Mouse (Mus musculus): ENCODE results near the gene Pacsin2. TPM values are rescaled to one million over a fixed set of nuclear protein-coding genes. Genes with fewer than 3 reads are reported as not detected.
"Not testable (repeated sequence)": the region's sequence is repeated elsewhere in the genome, so short reads cannot be mapped to it uniquely, and the experiment has no call there.

Pacsin2 gene
- 36.3 and 36.5 TPM in 2 replicates for polyA plus RNA-seq (2014; fragmentation: Nextera tagmentation; extraction: Ambion mirVana)

DNA sequence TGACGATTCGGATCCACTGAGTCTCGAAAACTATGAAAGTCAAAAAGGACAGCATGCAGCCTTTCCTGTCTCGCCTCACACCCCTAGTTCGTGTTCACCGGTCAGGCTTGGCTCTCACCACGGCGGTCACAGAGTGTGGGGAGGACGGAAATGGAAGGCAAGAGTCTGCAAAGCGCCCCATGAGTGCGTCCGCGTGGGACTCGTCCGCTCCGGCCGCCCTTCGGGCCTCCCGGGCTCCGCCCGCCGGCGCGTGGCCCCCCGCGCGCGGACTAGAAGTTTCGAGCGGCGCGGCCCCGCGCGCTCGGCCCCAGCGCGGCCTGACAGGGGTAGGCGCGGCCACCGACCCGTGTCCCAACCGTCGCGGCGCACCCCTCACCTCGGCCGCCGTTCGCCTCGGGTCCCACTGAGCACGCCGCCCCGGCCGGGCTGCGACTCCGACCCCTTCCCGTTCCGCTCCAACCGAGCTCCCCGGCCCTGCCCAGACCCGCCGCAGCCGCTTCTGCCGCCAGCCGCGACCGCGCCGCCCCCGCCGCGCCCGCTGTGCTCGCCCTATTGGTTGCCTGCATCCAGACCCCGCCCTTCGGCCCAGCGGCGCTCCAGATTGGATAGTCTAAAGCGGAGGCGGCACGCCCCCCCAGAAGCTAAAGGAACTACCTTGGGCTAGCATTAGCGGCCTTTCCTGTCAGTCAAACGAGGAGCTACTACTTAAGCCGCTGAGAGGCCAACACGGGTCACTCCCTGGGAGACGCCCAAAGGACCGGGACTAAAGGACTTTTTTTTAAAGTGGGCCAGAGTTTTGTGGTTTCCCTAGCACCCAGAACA is at the start of gene Pacsin2:
TSS of gene Pacsin2 (minus strand) at position 524 of the 822 bp plus-strand sequence.
- WGBS = under 1% methylated on average over 85 of the region's 88 CpGs
- Histone ChIP-seq H3K27ac (ENCODE audit: low read depth, low read length) (no peak within 1 kb of the TSS), H3K4me3 (ENCODE audit: low read depth, low read length) (peak within 1 kb of the TSS; percentile 73)

DNA sequence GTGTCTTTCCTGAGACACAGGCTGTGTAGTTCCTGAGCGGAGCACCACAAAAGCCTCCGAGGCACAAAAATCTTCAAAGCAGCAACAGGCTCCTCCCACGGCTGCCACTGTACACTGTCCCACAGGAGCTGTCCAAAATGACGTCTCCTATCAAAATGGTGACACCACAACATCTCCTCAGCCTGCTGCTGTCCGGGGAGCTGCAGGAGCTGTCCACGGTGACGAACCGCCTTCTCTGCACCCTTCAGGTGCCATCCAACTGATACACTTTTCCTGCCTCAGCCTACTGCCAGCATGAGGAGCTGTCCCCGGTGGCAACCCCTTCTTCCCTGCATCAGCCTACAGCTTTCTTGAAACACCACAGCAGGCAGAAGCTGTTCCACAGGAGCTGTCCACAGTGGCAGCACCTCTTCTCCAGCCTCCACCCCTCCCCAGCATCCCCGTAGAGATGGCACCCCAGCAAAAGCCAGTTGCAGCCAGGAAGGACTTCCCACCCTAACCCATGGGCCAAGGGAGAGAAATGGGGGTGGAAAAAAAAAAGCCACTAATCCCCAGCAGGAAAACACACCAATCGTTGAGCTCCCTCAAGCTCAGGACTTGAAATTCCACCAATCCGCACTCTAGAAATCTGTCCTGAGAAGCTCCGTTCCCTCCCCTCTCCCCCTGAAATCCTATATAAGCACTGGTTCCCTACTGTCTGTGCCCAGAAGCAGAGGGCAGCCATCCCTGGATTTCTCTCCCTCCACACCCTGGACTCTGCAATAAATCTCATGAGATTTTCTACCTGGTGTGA is 48.3 kb upstream of the Pacsin2 start:
- Histone ChIP-seq H3K9me3 (ENCODE audit: control insufficient read depth, low read length) (no peaks in the 10 kb centered on the region), H3K4me1 (ENCODE audit: control insufficient read depth, insufficient read depth, low read length) (no peaks in the 10 kb centered on the region), H3K36me3 (ENCODE audit: control insufficient read depth, insufficient read depth, low read length) (no peaks in the 10 kb centered on the region), H3K4me3 (ENCODE audit: low read depth, low read length) (no peak overlapping the region), H3K4me2 (no peak overlapping the region), H3K9ac (ENCODE audit: low read length) (no peak overlapping the region), H3K27ac (ENCODE audit: low read depth, low read length) (no peak overlapping the region), H3K27me3 (ENCODE audit: control insufficient read depth, insufficient read depth, low read length) (no peaks in the 10 kb centered on the region)
- ATAC-seq (ENCODE audit: low FRiP score) (no peak), DNase-seq (ENCODE audit: low spot score, missing footprints) (peak; percentile 49)
- 75% methylated on average over 13 of the region's 13 CpGs for WGBS

More for the DNA sequence above, at the start of gene Pacsin2:
- DNase-seq (ENCODE audit: low spot score, missing footprints) (peak; percentile 99), ATAC-seq (ENCODE audit: low FRiP score) (peak; percentile 99)
- H3K9ac ChIP-seq (ENCODE audit: low read length) = peak within 1 kb of the TSS; percentile 79
- H3K4me2 ChIP-seq = peak within 1 kb of the TSS; percentile 93
- H3K9me3 ChIP-seq (ENCODE audit: control insufficient read depth, low read length) = no peaks in the 10 kb centered on the region
- H3K4me1 ChIP-seq (ENCODE audit: control insufficient read depth, insufficient read depth, low read length) = peaks cover 12% of the 10 kb centered on the region; the same call in 1 of the 2 replicates
- H3K36me3 ChIP-seq (ENCODE audit: control insufficient read depth, insufficient read depth, low read length) = no peaks in the 10 kb centered on the region
- no peaks in the 10 kb centered on the region for H3K27me3 ChIP-seq (ENCODE audit: control insufficient read depth, insufficient read depth, low read length)

DNA sequence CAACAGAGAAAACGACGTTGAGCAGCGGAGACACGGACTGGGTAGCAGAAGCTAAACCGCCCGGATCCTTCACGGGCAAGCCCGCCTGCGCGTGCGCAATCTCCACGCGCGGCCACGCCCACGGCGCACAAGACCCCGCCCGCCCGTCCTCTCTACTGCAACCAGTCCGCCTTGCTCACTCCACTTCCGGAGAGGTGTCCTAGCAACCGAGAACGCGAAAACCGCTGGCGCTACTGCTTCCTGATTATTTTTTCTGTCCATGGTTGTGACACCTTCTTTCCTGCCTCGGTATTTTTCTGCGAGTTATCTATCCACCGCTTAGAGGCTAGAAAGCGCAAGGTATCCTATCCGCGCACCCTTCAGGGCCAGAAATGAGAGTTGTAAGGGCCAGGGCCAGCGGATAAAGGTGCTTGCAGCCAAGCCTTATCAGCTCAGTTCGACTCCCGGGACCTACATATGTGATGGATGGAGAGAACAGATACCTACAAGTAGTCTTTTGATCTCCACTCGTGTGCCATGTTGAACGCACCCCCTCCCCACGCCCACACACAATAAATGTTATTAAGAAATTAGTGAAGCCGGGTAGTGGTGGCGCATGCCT is 46.5 kb upstream of the Pacsin2 start, which contains the start of gene Ttll1:
TSS of gene Ttll1 (minus strand) at position 89 of the 601 bp plus-strand sequence.
- WGBS = 14% methylated on average over 41 of the region's 41 CpGs
- DNase-seq (ENCODE audit: low spot score, missing footprints) = peak; percentile 99
- peak within 1 kb of the TSS; percentile 55 for H3K4me3 ChIP-seq (ENCODE audit: low read depth, low read length)
- no peaks in the 10 kb centered on the region for H3K4me1 ChIP-seq (ENCODE audit: control insufficient read depth, insufficient read depth, low read length)
- H3K27ac ChIP-seq (ENCODE audit: low read depth, low read length) = peak within 1 kb of the TSS; percentile 60
- peak; percentile 94 for ATAC-seq (ENCODE audit: low FRiP score)
- no peaks in the 10 kb centered on the region for H3K9me3 ChIP-seq (ENCODE audit: control insufficient read depth, low read length)
- peak within 1 kb of the TSS; percentile 67 for H3K9ac ChIP-seq (ENCODE audit: low read length)
- H3K27me3 ChIP-seq (ENCODE audit: control insufficient read depth, insufficient read depth, low read length) = no peaks in the 10 kb centered on the region
- H3K4me2 ChIP-seq = peak within 1 kb of the TSS; percentile 81
- no peaks in the 10 kb centered on the region for H3K36me3 ChIP-seq (ENCODE audit: control insufficient read depth, insufficient read depth, low read length)

DNA sequence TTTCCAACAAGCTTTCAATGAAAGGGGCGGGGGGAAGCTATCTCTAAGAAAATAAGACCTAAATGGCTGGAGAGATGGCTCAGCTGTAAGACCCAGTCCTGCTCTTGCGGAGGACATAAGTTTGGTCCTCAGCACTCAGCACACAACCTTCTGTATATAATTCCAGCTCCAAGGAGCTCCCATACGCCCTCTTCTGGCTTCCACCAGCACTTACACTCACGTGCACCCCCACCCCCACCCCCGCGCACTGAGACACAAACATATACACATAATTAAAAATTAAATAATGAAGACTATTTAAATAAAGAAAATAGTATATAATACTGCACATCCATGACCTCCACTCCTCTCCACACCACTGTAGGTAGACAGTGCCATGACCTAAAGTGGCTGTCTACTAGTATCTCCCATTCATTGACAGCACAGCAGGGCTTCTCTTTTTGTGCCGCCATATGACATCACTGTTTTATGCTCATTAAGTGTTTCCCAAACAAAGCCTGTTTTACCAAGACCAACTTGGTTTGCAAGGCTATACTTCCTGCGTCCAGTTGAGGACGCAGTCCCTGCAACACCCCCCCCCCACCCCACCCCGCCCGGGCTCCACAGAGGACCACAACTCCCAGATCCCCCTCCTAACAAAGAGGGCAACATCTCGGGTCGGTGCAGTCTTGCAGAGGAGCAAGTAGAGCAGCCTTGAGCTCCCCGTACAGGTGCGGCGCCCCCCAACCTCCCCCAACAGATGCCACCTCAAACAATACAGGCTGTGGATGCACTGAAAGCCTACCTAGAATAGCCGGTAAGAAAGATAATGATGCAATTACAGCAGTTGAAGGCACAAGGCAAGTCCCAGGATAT is 45.8 kb upstream of the Pacsin2 start:
- WGBS = 27% methylated on average over 17 of the region's 17 CpGs

DNA sequence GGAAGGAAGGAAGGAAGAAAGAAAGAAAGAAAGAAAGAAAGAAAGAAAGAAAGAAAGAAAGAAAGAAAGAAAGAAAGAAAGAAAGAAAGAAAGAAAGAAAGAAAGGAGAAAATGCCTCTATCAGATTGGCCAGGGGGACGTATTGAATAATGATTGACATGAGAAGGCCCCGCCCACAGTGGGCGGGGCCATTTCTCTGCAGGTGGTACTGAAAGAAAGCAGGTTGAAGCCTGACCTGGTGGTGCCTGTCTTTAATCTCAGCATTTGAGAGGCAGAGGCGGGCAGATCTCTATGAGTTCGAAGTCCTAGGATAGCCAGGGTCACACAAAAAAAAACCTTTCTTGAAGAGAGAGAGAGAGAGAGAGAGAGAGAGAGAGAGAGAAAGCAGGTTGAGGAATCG is 37.1 kb upstream of the Pacsin2 start:
- peak; percentile 62 for DNase-seq (ENCODE audit: low spot score, missing footprints)
- not testable (repeated sequence) for H3K9me3 ChIP-seq (ENCODE audit: control insufficient read depth, low read length); H3K36me3 ChIP-seq (ENCODE audit: control insufficient read depth, insufficient read depth, low read length); H3K4me2 ChIP-seq; H3K27ac ChIP-seq (ENCODE audit: low read depth, low read length); ATAC-seq (ENCODE audit: low FRiP score); H3K4me3 ChIP-seq (ENCODE audit: low read depth, low read length); H3K9ac ChIP-seq (ENCODE audit: low read length); H3K27me3 ChIP-seq (ENCODE audit: control insufficient read depth, insufficient read depth, low read length); H3K4me1 ChIP-seq (ENCODE audit: control insufficient read depth, insufficient read depth, low read length)
- WGBS = 73% methylated on average over 6 of the region's 6 CpGs

More for the DNA sequence above, 45.8 kb upstream of the Pacsin2 start:
- H3K9ac ChIP-seq (ENCODE audit: low read length) = peak overlapping the region; percentile 67
- DNase-seq (ENCODE audit: low spot score, missing footprints) = no peak
- H3K9me3 ChIP-seq (ENCODE audit: control insufficient read depth, low read length) = no peaks in the 10 kb centered on the region
- no peaks in the 10 kb centered on the region for H3K36me3 ChIP-seq (ENCODE audit: control insufficient read depth, insufficient read depth, low read length)
- H3K4me1 ChIP-seq (ENCODE audit: control insufficient read depth, insufficient read depth, low read length) = no peaks in the 10 kb centered on the region
- ATAC-seq (ENCODE audit: low FRiP score) = peak; percentile 84
- H3K4me2 ChIP-seq = peak overlapping the region; percentile 81
- H3K4me3 ChIP-seq (ENCODE audit: low read depth, low read length) = peak overlapping the region; percentile 55
- no peaks in the 10 kb centered on the region for H3K27me3 ChIP-seq (ENCODE audit: control insufficient read depth, insufficient read depth, low read length)
- H3K27ac ChIP-seq (ENCODE audit: low read depth, low read length) = peak overlapping the region; percentile 60

DNA sequence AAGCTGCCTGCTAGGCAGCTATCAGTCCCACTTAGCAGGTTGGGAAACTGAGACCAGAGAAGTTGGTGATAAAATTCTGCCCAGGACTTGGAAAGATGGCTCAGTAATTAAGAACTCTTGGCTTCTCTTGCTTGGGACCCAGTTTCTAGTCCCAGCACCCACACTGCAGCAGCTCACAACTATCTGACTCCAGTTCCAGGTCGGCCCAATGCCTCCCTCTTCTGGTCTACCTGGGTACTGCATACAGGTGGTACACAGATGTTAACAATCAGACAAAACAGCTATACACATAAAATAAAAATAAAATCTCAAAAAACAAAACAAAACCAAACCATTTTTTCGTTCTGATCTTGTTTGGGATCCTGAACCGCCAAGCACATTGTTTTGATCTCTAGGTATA is 35.9 kb upstream of the Pacsin2 start:
- Histone ChIP-seq H3K27ac (ENCODE audit: low read depth, low read length) (no peak overlapping the region), H3K27me3 (ENCODE audit: control insufficient read depth, insufficient read depth, low read length) (no peaks in the 10 kb centered on the region), H3K9ac (ENCODE audit: low read length) (no peak overlapping the region), H3K36me3 (ENCODE audit: control insufficient read depth, insufficient read depth, low read length) (peaks cover 9% of the 10 kb centered on the region; the same call in 1 of the 2 replicates), H3K4me2 (no peak overlapping the region), H3K4me1 (ENCODE audit: control insufficient read depth, insufficient read depth, low read length) (no peaks in the 10 kb centered on the region), H3K9me3 (ENCODE audit: control insufficient read depth, low read length) (no peaks in the 10 kb centered on the region), H3K4me3 (ENCODE audit: low read depth, low read length) (no peak overlapping the region)
- no peak for ATAC-seq (ENCODE audit: low FRiP score)
- WGBS = 61% methylated on average over 3 of the region's 3 CpGs
- DNase-seq (ENCODE audit: low spot score, missing footprints) = peak; percentile 71

DNA sequence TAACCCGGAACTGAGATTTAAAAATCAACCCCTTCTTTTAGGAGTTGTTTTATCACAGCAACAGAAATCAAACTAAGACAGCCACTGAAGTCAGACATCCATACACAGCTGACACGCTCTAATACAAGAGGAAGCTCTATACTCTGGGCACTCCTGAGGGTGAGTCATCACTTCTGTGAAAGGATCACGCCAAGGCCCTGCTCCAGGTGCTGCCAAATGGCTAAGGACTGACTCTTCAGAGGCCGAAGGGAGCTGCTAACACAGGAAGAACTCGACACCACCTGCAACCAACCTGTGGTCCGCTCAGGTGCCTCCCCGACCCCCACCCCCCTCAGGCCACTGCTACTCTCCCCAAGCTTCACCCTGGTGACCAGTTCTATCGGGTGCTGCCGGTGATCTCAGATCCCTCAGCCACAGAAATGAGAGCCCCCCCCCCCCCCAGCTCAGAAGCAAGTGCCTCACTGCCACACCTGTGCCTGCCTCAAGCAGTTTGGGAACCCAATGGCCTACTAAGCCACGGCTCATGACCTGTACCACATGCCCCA is 34.9 kb upstream of the Pacsin2 start:
- 93% methylated on average over 10 of the region's 10 CpGs for WGBS
- H3K9ac ChIP-seq (ENCODE audit: low read length) = no peak overlapping the region
- no peak overlapping the region for H3K27ac ChIP-seq (ENCODE audit: low read depth, low read length)
- H3K4me3 ChIP-seq (ENCODE audit: low read depth, low read length) = no peak overlapping the region
- DNase-seq (ENCODE audit: low spot score, missing footprints) = peak; percentile 69
- no peak overlapping the region for H3K4me2 ChIP-seq
- no peaks in the 10 kb centered on the region for H3K4me1 ChIP-seq (ENCODE audit: control insufficient read depth, insufficient read depth, low read length)
- H3K9me3 ChIP-seq (ENCODE audit: control insufficient read depth, low read length) = no peaks in the 10 kb centered on the region
- H3K36me3 ChIP-seq (ENCODE audit: control insufficient read depth, insufficient read depth, low read length) = peaks cover 9% of the 10 kb centered on the region; the same call in 1 of the 2 replicates
- no peaks in the 10 kb centered on the region for H3K27me3 ChIP-seq (ENCODE audit: control insufficient read depth, insufficient read depth, low read length)
- ATAC-seq (ENCODE audit: low FRiP score) = no peak

DNA sequence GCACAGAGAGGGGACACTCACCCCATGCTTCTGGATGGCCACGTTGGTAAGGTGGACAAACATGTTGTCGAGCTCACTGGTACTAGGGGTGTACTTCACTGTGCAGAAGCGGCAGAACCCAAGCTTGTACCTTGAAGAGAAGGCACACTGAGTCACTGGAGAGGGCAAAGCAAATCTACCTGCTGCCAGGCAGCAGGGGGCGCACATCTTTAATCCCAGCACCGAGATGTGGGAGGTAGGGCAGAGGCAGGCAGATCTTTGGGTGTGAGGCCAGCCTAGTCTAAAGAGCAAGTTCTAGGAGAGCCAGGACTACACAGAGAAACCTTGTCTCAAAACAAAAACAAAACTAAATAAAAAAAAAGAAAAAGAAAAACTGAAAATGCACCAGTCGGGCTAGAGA is 32.9 kb upstream of the Pacsin2 start:
- Histone ChIP-seq H3K4me2 (no peak overlapping the region), H3K27me3 (ENCODE audit: control insufficient read depth, insufficient read depth, low read length) (no peaks in the 10 kb centered on the region), H3K27ac (ENCODE audit: low read depth, low read length) (no peak overlapping the region), H3K4me1 (ENCODE audit: control insufficient read depth, insufficient read depth, low read length) (no peaks in the 10 kb centered on the region), H3K9ac (ENCODE audit: low read length) (no peak overlapping the region), H3K4me3 (ENCODE audit: low read depth, low read length) (no peak overlapping the region), H3K36me3 (ENCODE audit: control insufficient read depth, insufficient read depth, low read length) (peaks cover 7% of the 10 kb centered on the region; the same call in 1 of the 2 replicates), H3K9me3 (ENCODE audit: control insufficient read depth, low read length) (no peaks in the 10 kb centered on the region)
- WGBS = 91% methylated on average over 6 of the region's 6 CpGs
- DNase-seq (ENCODE audit: low spot score, missing footprints) (no peak), ATAC-seq (ENCODE audit: low FRiP score) (no peak)

Data from midbrain, embryonic 11.5 days (tissue).